Mouse (Mus musculus) ES-Bruce4 (cell line): ENCODE measurements around the gene Selenon. TPM values are rescaled to one million over a fixed set of nuclear protein-coding genes. Genes with fewer than 3 reads are reported as not detected.
A peak's percentile ranks its signal among the peaks of the same experiment; 100 is the strongest.

ENCODE experiments used
- H3K27ac ChIP-seq: 2 replicates; pipeline ENCODE4 v1.5.1; 2012; ENCODE audit warnings: low read length, inconsistent platforms; ENCODE audit not compliant: insufficient read depth
- H3K27me3 ChIP-seq: 2 replicates; pipeline ENCODE4 v1.6.1; 2012; ENCODE audit warnings: mild to moderate bottlenecking, low read length, inconsistent platforms; ENCODE audit not compliant: control insufficient read depth, poor library complexity, insufficient read depth, severe bottlenecking
- H3K36me3 ChIP-seq: 2 replicates; pipeline ENCODE4 v1.6.1; 2012; ENCODE audit warnings: inconsistent platforms, mild to moderate bottlenecking, low read length, moderate library complexity; ENCODE audit not compliant: control insufficient read depth, poor library complexity, insufficient read depth, severe bottlenecking
- H3K4me1 ChIP-seq: one replicate; pipeline ENCODE4 v1.8.1; 2011; ENCODE audit warnings: low read length; ENCODE audit not compliant: control insufficient read depth, insufficient read depth
- H3K4me3 ChIP-seq: 2 replicates; pipeline ENCODE4 v1.5.1; 2011; ENCODE audit warnings: low read depth, mild to moderate bottlenecking, low read length
- H3K9ac ChIP-seq: 2 replicates; pipeline ENCODE4 v1.6.1; 2012; ENCODE audit warnings: low read depth, mild to moderate bottlenecking, inconsistent platforms; ENCODE audit not compliant: poor library complexity, severe bottlenecking
- H3K9me3 ChIP-seq: replicated peaks from 2 replicates; pipeline ENCODE4 v1.6.1; 2012; ENCODE audit warnings: mild to moderate bottlenecking, low read length, inconsistent platforms; ENCODE audit not compliant: control insufficient read depth, poor library complexity, insufficient read depth, severe bottlenecking
- CTCF ChIP-seq: IDR thresholded peaks from one replicate; pipeline ENCODE4 v1.8.1; 2011; ENCODE audit warnings: low read depth, low read length
- EP300 ChIP-seq: IDR thresholded peaks from 2 replicates; pipeline ENCODE4 v1.6.1; 2011; ENCODE audit warnings: low read depth, low read length; ENCODE audit not compliant: insufficient read depth
- POLR2A ChIP-seq: IDR thresholded peaks from one replicate; pipeline ENCODE4 v1.8.1; 2011; ENCODE audit warnings: low read length; ENCODE audit not compliant: insufficient read depth
- polyA plus RNA-seq: library from polyadenylated mRNA; stranded (reverse); fragments of >200 nt; gene quantifications from 2 replicates; pipeline ENCODE4 v1.2.4, GENCODE M21; 2011; ENCODE audit warnings: low read depth; ENCODE audit not compliant: missing spikeins, insufficient read depth, insufficient read length

Selenon gene
- polyA plus RNA-seq, 1 experiment, result 21.6 TPM

DNA sequence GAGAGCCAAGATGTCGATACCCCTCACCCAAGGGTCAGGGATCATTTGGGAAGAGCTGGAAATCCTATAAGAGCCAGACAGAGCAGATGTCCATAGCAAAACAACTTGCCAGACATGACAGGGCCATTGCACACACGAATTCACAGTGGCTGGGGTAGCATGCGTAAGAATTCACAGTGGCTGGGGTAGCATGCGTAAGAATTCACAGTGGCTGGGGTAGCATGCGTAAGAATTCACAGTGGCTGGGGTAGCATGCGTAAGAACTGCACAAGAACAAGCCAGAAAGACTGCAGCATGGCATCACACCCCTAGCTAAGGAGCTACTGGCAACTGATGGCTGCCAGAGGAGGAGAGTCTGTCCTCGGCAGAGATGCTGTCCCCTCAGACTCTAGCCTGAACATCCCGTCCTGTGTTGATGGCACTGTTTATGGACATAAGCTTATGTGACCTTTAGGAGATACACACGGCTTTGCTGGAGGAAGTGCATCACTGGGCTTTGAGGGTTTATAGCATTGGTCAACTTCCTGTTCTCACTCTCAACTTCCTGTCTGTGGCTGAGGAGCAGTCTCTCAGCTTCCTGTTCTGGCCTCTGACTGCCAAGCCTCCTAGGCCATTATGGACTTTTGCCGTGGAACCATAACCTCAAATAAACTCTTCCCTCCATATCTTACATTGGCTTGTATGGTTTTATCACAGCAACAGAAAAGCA is 42.9 kb upstream of the Selenon start:
- no peaks in the 10 kb centered on the region for H3K4me1 ChIP-seq
- H3K27ac ChIP-seq, result no peak overlapping the region
- H3K27me3 ChIP-seq, result no peaks in the 10 kb centered on the region
- H3K4me3 ChIP-seq, result no peak overlapping the region
- TF ChIP-seq EP300, result no peak
- no peak for TF ChIP-seq POLR2A
- no peak for TF ChIP-seq CTCF
- H3K36me3 ChIP-seq, result no peaks in the 10 kb centered on the region
- no peaks in the 10 kb centered on the region for H3K9me3 ChIP-seq
- H3K9ac ChIP-seq, result no peak overlapping the region

DNA sequence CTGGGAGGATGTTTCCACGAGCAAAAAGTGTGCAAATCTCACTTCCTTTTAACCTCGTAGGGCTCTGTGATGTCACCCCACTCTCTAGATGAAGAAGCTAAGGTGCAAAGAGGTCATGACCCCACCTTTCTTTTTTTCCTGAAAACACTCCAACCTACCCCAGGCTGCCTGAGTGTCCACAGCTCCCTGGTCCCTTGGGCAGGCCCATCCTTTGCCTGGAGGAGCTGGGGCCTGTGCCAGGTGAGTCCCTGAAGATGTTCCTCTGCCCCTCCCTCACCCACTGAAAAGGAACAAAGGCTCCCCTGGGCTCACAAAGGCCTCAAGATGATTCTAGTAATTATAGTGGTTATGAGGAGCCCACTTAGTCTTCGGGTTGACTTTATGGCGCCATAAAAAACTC is 40.5 kb upstream of the Selenon start:
- Histone ChIP-seq H3K36me3 (no peaks in the 10 kb centered on the region), H3K27me3 (no peaks in the 10 kb centered on the region), H3K27ac (no peak overlapping the region), H3K4me1 (no peaks in the 10 kb centered on the region), H3K9me3 (no peaks in the 10 kb centered on the region), H3K4me3 (no peak overlapping the region), H3K9ac (no peak overlapping the region)
- TF ChIP-seq CTCF (no peak), EP300 (no peak), POLR2A (no peak)

DNA sequence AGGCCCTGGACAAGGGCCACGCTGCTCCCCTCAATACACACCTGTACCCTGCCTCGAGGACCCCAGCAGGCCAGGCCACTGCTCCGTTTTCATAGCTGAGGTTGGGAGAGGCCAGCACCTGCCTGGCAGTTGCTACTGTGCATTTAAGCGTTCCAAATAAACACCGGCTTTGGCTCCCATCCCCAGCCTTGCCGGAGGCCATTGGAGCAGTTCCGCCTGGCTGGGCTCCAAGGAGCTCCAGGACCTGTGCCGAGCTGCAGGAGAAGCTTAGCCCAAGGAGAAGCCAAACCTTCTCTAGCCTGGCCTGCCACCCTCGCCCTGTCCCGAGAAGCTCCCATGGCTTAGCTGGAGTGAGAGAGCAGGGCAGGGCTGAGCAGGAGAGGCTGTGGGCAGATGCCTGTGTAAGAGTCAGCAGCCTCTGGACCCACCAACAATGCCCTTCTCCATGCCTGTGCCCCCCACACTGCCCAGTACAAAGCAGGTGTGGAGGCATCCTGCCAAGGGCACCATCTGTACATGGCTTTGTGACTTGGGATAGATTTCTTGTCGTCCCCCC is 39.6 kb upstream of the Selenon start:
- no peak overlapping the region for H3K9ac ChIP-seq
- H3K9me3 ChIP-seq, result no peaks in the 10 kb centered on the region
- TF ChIP-seq POLR2A, result no peak
- no peak for TF ChIP-seq EP300
- no peaks in the 10 kb centered on the region for H3K36me3 ChIP-seq
- H3K27ac ChIP-seq, result no peak overlapping the region
- no peaks in the 10 kb centered on the region for H3K4me1 ChIP-seq
- no peaks in the 10 kb centered on the region for H3K27me3 ChIP-seq
- H3K4me3 ChIP-seq, result no peak overlapping the region

DNA sequence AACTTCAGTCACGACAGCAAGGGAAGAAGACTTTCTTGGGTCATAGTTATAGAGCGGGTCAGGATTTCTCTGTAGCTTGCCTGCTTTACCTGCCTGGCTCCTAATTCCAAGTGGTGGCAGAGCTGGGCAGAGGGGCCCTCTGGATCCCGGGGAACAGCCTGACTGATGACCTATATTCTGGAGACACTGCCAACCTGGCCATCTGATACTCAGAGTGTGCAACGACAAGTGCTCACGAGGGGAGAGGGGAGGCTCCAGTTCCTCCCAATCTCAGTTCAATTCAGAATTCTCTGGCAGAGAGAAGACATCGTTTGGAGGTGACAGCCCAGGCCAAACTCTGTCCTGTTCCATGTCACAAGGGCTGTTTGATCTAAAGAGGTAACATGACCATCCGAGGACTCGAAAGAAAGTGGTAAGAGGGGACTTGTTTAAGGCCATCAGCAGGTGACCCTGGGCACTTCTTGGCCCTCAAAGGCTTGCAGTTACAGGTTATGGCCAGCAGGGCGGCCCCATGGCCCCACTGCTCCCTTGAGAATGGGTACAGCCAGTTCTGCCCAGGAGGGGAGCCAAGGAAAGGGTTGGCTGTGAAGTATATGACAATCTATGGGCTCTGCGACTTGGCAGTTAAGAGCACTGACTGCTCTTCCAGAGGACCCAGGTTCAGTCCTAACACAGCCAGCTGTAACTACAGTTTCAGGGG is 38.4 kb upstream of the Selenon start:
- no peaks in the 10 kb centered on the region for H3K4me1 ChIP-seq
- H3K27ac ChIP-seq, result no peak overlapping the region
- peak; percentile 36 for TF ChIP-seq CTCF
- no peak for TF ChIP-seq POLR2A
- H3K27me3 ChIP-seq, result no peaks in the 10 kb centered on the region
- H3K9ac ChIP-seq, result no peak overlapping the region
- no peaks in the 10 kb centered on the region for H3K36me3 ChIP-seq
- no peak overlapping the region for H3K4me3 ChIP-seq
- H3K9me3 ChIP-seq, result no peaks in the 10 kb centered on the region

DNA sequence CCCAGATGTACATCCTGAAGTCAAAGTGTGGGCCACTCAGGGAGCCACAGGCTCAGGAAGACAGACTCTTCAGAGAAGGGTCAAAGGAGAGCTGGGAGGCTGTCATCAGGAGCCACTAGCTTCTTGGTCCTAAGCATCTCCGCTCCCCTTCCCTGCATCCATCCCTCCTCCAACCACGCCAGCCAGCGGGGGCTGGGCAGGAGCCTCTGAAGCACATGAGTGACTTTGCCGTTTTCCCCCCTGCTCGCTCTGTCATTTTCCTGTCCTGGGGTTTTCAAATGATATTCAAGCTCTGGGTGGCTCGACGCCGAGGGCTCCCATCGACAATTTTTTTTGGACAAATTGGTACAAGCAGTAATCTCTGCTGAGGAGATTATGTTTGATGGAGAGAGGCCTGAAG is 37.8 kb upstream of the Selenon start:
- Histone ChIP-seq H3K4me1 (no peaks in the 10 kb centered on the region), H3K9me3 (no peaks in the 10 kb centered on the region), H3K27ac (no peak overlapping the region), H3K4me3 (no peak overlapping the region), H3K27me3 (no peaks in the 10 kb centered on the region), H3K36me3 (no peaks in the 10 kb centered on the region), H3K9ac (no peak overlapping the region)
- TF ChIP-seq EP300, result no peak
- no peak for TF ChIP-seq POLR2A
- TF ChIP-seq CTCF, result no peak

DNA sequence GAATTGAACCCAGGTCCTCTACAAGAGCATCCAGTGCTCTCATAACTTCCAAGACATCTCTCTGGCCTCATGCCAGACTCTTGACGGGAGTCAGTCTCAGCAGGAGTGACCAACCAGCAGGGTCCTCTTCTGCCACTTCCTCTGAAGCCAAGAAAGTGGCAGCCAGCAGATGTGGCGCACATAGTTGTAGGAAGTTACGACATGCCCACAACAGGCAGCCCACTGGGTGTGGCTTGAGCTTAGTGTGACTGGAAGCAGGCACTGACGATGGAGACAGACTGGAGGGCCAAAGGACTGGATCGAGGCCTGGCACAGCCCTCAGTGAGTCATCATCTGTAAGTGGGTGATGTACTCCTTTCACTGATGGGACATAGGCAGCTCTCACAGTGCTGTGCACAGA is 37.0 kb upstream of the Selenon start:
- Histone ChIP-seq H3K36me3 (no peaks in the 10 kb centered on the region), H3K27me3 (no peaks in the 10 kb centered on the region), H3K4me1 (no peaks in the 10 kb centered on the region)

More for the DNA sequence above, 37.0 kb upstream of the Selenon start:
- Histone ChIP-seq H3K4me3 (no peak overlapping the region), H3K9me3 (no peaks in the 10 kb centered on the region), H3K27ac (no peak overlapping the region), H3K9ac (no peak overlapping the region)
- TF ChIP-seq CTCF (no peak), POLR2A (no peak), EP300 (no peak)
